Mouse (Mus musculus) forebrain, embryonic 15.5 days (tissue): ENCODE data around the gene Gramd1a. TPM values are rescaled to one million over a fixed set of nuclear protein-coding genes. Genes with fewer than 3 reads are reported as not detected.
A peak's percentile ranks its signal among the peaks of the same experiment; 100 is the strongest.

Source experiments
- ATAC-seq: fragments of 200-750 bp; cut with Nextera tagmentation; replicated peaks from 2 replicates; pipeline ENCODE4 v1.8.0; 2017; ENCODE audit warnings: mild to moderate bottlenecking, moderate TSS enrichment, moderate library complexity
- H3K27ac ChIP-seq: fragments of 300-500 bp; sonication (generic); replicated peaks from 2 replicates; pipeline ENCODE4 v1.5.1; 2015; ENCODE audit warnings: mild to moderate bottlenecking, inconsistent platforms
- H3K27me3 ChIP-seq: fragments of 300-500 bp; sonication (generic); 2 replicates; pipeline ENCODE4 v1.6.1; 2015; ENCODE audit warnings: inconsistent platforms
- H3K36me3 ChIP-seq: fragments of 300-500 bp; sonication (generic); 2 replicates; pipeline ENCODE4 v1.6.1; 2015; ENCODE audit warnings: mild to moderate bottlenecking, inconsistent platforms
- H3K4me1 ChIP-seq: fragments of 300-500 bp; sonication (generic); 2 replicates; pipeline ENCODE4 v1.6.1; 2015; ENCODE audit warnings: inconsistent platforms
- H3K4me2 ChIP-seq: fragments of 300-500 bp; sonication (generic); replicated peaks from 2 replicates; pipeline ENCODE4 v1.6.1; 2015; ENCODE audit warnings: mild to moderate bottlenecking, inconsistent platforms
- H3K4me3 ChIP-seq: fragments of 300-500 bp; sonication (generic); 2 replicates; pipeline ENCODE4 v1.5.1; 2015; ENCODE audit warnings: mild to moderate bottlenecking, inconsistent platforms
- H3K9ac ChIP-seq: fragments of 300-500 bp; sonication (generic); replicated peaks from 2 replicates; pipeline ENCODE4 v1.6.1; 2015; ENCODE audit warnings: mild to moderate bottlenecking, inconsistent platforms
- H3K9me3 ChIP-seq: fragments of 300-500 bp; sonication (generic); 2 replicates; pipeline ENCODE4 v1.6.1; 2016; ENCODE audit warnings: inconsistent platforms
- WGBS: fragments of 180-500 bp; shearing (Covaris S2); methylation state at CpG from one replicate; pipeline ENCODE4 v1.1.7; 2015; ENCODE audit warnings: mixed read lengths; 5-methylcytosine and 5-hydroxymethylcytosine counted together
- polyA plus RNA-seq: library from polyadenylated mRNA; unstranded; fragments of >200 nt; fragmentation: Nextera tagmentation; extraction: Ambion mirVana; gene quantifications from 2 replicates; pipeline ENCODE4 v1.2.1, GENCODE M21; 2015

Gene Gramd1a
- polyA plus RNA-seq, 1 experiment from 2014 or later = 246 TPM

- Histone ChIP-seq H3K27ac (no peak overlapping the region), H3K27me3 (no peaks in the 10 kb centered on the region), H3K9ac (no peak overlapping the region), H3K4me2 (no peak overlapping the region), H3K4me3 (no peak overlapping the region), H3K4me1 (no peaks in the 10 kb centered on the region), H3K36me3 (no peaks in the 10 kb centered on the region), H3K9me3 (no peaks in the 10 kb centered on the region)
- WGBS = 82% methylated on average over 22 of the region's 22 CpGs
- ATAC-seq = no peak
These were observed 56.7 kb downstream of the Gramd1a start for GRCm38 (mm10) chr7:31098697-31099611.

- ATAC-seq = peak; percentile 94
- no peak overlapping the region for H3K9ac ChIP-seq
- peak overlapping the region; percentile 23 for H3K4me3 ChIP-seq
- H3K36me3 ChIP-seq = no peaks in the 10 kb centered on the region
- H3K4me1 ChIP-seq = no peaks in the 10 kb centered on the region
- 47% methylated on average over 20 of the region's 20 CpGs for WGBS
- H3K27ac ChIP-seq = no peak overlapping the region
- H3K27me3 ChIP-seq = no peaks in the 10 kb centered on the region
- peak overlapping the region; percentile 36 for H3K4me2 ChIP-seq
- no peaks in the 10 kb centered on the region for H3K9me3 ChIP-seq
These were observed 58.0 kb downstream of the Gramd1a start for GRCm38 (mm10) chr7:31097583-31098248.

GRCm38 (mm10) chr7:31096892-31097564 is 58.7 kb downstream of the Gramd1a start:
- no peak overlapping the region for H3K27ac ChIP-seq
- no peak for ATAC-seq
- H3K36me3 ChIP-seq = no peaks in the 10 kb centered on the region
- 77% methylated on average over 9 of the region's 9 CpGs for WGBS
- no peak overlapping the region for H3K4me3 ChIP-seq
- no peak overlapping the region for H3K9ac ChIP-seq
- H3K4me1 ChIP-seq = no peaks in the 10 kb centered on the region
- H3K27me3 ChIP-seq = no peaks in the 10 kb centered on the region
- H3K4me2 ChIP-seq = no peak overlapping the region
- no peaks in the 10 kb centered on the region for H3K9me3 ChIP-seq

GRCm38 (mm10) chr7:31094774-31095501 is 60.8 kb downstream of the Gramd1a start:
- 27% methylated on average over 11 of the region's 12 CpGs for WGBS

GRCm38 (mm10) chr7:31089721-31090120 is 66.0 kb downstream of the Gramd1a start:
- H3K4me2 ChIP-seq = no peak overlapping the region
- no peaks in the 10 kb centered on the region for H3K36me3 ChIP-seq
- no peaks in the 10 kb centered on the region for H3K9me3 ChIP-seq
- H3K4me3 ChIP-seq = no peak overlapping the region
- H3K27ac ChIP-seq = no peak overlapping the region
- 0 out of 2 replicates have a peak, but pooled peaks cover 2% of the 10 kb centered on the region for H3K4me1 ChIP-seq
- no peak overlapping the region for H3K9ac ChIP-seq
- no peaks in the 10 kb centered on the region for H3K27me3 ChIP-seq
- no peak for ATAC-seq
- 84% methylated on average over 2 of the region's 2 CpGs for WGBS

More at GRCm38 (mm10) chr7:31094774-31095501, 60.8 kb downstream of the Gramd1a start:
- no peak overlapping the region for H3K4me2 ChIP-seq
- ATAC-seq = no peak
- H3K9me3 ChIP-seq = no peaks in the 10 kb centered on the region
- no peak overlapping the region for H3K4me3 ChIP-seq
- H3K4me1 ChIP-seq = no peaks in the 10 kb centered on the region
- H3K27me3 ChIP-seq = no peaks in the 10 kb centered on the region
- H3K9ac ChIP-seq = no peak overlapping the region
- H3K27ac ChIP-seq = no peak overlapping the region
- no peaks in the 10 kb centered on the region for H3K36me3 ChIP-seq

- WGBS = 63% methylated on average over 3 of the region's 3 CpGs
- H3K4me1 ChIP-seq = 0 out of 2 replicates have a peak, but pooled peaks cover 2% of the 10 kb centered on the region
- H3K9me3 ChIP-seq = no peaks in the 10 kb centered on the region
- H3K9ac ChIP-seq = no peak overlapping the region
- H3K4me2 ChIP-seq = no peak overlapping the region
- ATAC-seq = no peak
- H3K27me3 ChIP-seq = no peaks in the 10 kb centered on the region
- H3K36me3 ChIP-seq = no peaks in the 10 kb centered on the region
- no peak overlapping the region for H3K4me3 ChIP-seq
- no peak overlapping the region for H3K27ac ChIP-seq
These were observed 67.5 kb downstream of the Gramd1a start for GRCm38 (mm10) chr7:31088206-31088605.

GRCm38 (mm10) chr7:31087262-31087661 is 68.4 kb downstream of the Gramd1a start:
- Histone ChIP-seq H3K27ac (no peak overlapping the region), H3K9ac (no peak overlapping the region), H3K4me1 (0 out of 2 replicates have a peak, but pooled peaks cover 2% of the 10 kb centered on the region), H3K36me3 (no peaks in the 10 kb centered on the region), H3K27me3 (no peaks in the 10 kb centered on the region), H3K4me2 (no peak overlapping the region), H3K4me3 (no peak overlapping the region), H3K9me3 (no peaks in the 10 kb centered on the region)
- 80% methylated on average over 2 of the region's 2 CpGs for WGBS
- ATAC-seq = no peak

GRCm38 (mm10) chr7:31086175-31086755 is 69.4 kb downstream of the Gramd1a start:
- Histone ChIP-seq H3K27ac (no peak overlapping the region), H3K9me3 (no peaks in the 10 kb centered on the region), H3K27me3 (no peaks in the 10 kb centered on the region), H3K4me1 (0 out of 2 replicates have a peak, but pooled peaks cover 2% of the 10 kb centered on the region), H3K36me3 (no peaks in the 10 kb centered on the region), H3K9ac (no peak overlapping the region), H3K4me2 (no peak overlapping the region), H3K4me3 (no peak overlapping the region)
- no peak for ATAC-seq
- WGBS = 91% methylated on average over 9 of the region's 9 CpGs

- H3K36me3 ChIP-seq = no peaks in the 10 kb centered on the region
- WGBS = 9% methylated on average over 3 of the region's 3 CpGs
- H3K4me3 ChIP-seq = no peak overlapping the region
- no peak overlapping the region for H3K9ac ChIP-seq
- H3K9me3 ChIP-seq = no peaks in the 10 kb centered on the region
- ATAC-seq = no peak
- H3K27ac ChIP-seq = no peak overlapping the region
- H3K27me3 ChIP-seq = no peaks in the 10 kb centered on the region
- H3K4me2 ChIP-seq = no peak overlapping the region
- H3K4me1 ChIP-seq = 0 out of 2 replicates have a peak, but pooled peaks cover 2% of the 10 kb centered on the region
These were observed 70.5 kb downstream of the Gramd1a start for GRCm38 (mm10) chr7:31085171-31085570.

GRCm38 (mm10) chr7:31084140-31084539 is 71.6 kb downstream of the Gramd1a start:
- Histone ChIP-seq H3K4me2 (no peak overlapping the region), H3K27ac (0 out of 2 replicates have a peak overlapping the region, but pooled peaks have one; percentile 8), H3K9me3 (no peaks in the 10 kb centered on the region), H3K36me3 (no peaks in the 10 kb centered on the region), H3K4me3 (no peak overlapping the region), H3K4me1 (0 out of 2 replicates have a peak, but pooled peaks cover 2% of the 10 kb centered on the region), H3K9ac (no peak overlapping the region), H3K27me3 (no peaks in the 10 kb centered on the region)
- ATAC-seq = no peak
- WGBS = 58% methylated on average over 9 of the region's 9 CpGs
